Mouse (Mus musculus) heart, postnatal 0 days (tissue): ENCODE measurements around the gene Yeats4. TPM values are rescaled to one million over a fixed set of nuclear protein-coding genes. Genes with fewer than 3 reads are reported as not detected.

Experiments
- ATAC-seq: fragments of 200-750 bp; cut with Nextera tagmentation; 2 replicates; pipeline ENCODE4 v1.8.0; 2017; ENCODE audit warnings: low read depth, moderate number of reproducible peaks, moderate library complexity; ENCODE audit not compliant: insufficient read depth
- DNase-seq: peaks from one replicate; pipeline ENCODE4 v3.0.0-alpha.2; 2016; ENCODE audit warnings: low spot score
- H3K27ac ChIP-seq: fragments of 300-500 bp; sonication (generic); 2 replicates; pipeline ENCODE4 v1.5.1; 2014; ENCODE audit warnings: low read depth, mild to moderate bottlenecking
- H3K27me3 ChIP-seq: fragments of 300-500 bp; sonication (generic); 2 replicates; pipeline ENCODE4 v1.6.1; 2014; ENCODE audit warnings: low read length, mixed read lengths; ENCODE audit not compliant: control insufficient read depth, insufficient read depth
- H3K36me3 ChIP-seq: fragments of 300-500 bp; sonication (generic); replicated peaks from 2 replicates; pipeline ENCODE4 v1.6.1; 2014; ENCODE audit warnings: low read length, mixed read lengths; ENCODE audit not compliant: control insufficient read depth, insufficient read depth
- H3K4me1 ChIP-seq: fragments of 300-500 bp; sonication (generic); 2 replicates; pipeline ENCODE4 v1.6.1; 2014; ENCODE audit warnings: antibody characterized with exemption; ENCODE audit not compliant: control insufficient read depth, insufficient read depth
- H3K4me2 ChIP-seq: fragments of 300-500 bp; sonication (generic); 2 replicates; pipeline ENCODE4 v1.6.1; 2014; ENCODE audit warnings: low read depth, mild to moderate bottlenecking, low read length, moderate library complexity
- H3K4me3 ChIP-seq: fragments of 300-500 bp; sonication (generic); 2 replicates; pipeline ENCODE4 v1.5.1; 2014; ENCODE audit warnings: low read depth, low read length
- H3K9ac ChIP-seq: fragments of 300-500 bp; sonication (generic); replicated peaks from 2 replicates; pipeline ENCODE4 v1.6.1; 2014; ENCODE audit warnings: low read depth, low read length, mixed read lengths
- H3K9me3 ChIP-seq: fragments of 300-500 bp; sonication (generic); replicated peaks from 2 replicates; pipeline ENCODE4 v1.6.1; 2016; ENCODE audit warnings: low read length; ENCODE audit not compliant: control insufficient read depth
- CTCF ChIP-seq: IDR thresholded peaks from 2 replicates; pipeline ENCODE4 v1.5.1; 2016; ENCODE audit warnings: antibody characterized with exemption, control low read depth, low read depth
- EP300 ChIP-seq: IDR thresholded peaks from 2 replicates; pipeline ENCODE4 v1.6.1; 2016; ENCODE audit warnings: antibody characterized with exemption, low read depth
- WGBS: fragments of 180-500 bp; shearing (Covaris S2); extraction: QIAGEN DNeasy Blood & Tissue Kit; methylation state at CpG from one replicate; pipeline ENCODE4 v1.1.7; 2014; 5-methylcytosine and 5-hydroxymethylcytosine counted together
- polyA plus RNA-seq: library from polyadenylated mRNA; unstranded; fragments of >200 nt; fragmentation: Nextera tagmentation; extraction: Ambion mirVana; gene quantifications from 2 replicates; pipeline ENCODE4 v1.2.1, GENCODE M21; 2015
- total RNA-seq: library from RNA; depleted of rRNA; stranded (reverse); fragments of >200 nt; gene quantifications from 2 replicates; pipeline ENCODE4 v1.2.3, GENCODE M21; 2014; ENCODE audit warnings: low replicate concordance

Gene Yeats4
- total and polyA plus RNA-seq, 2 experiments from 2014 or later = 33.6 to 34.4 TPM

- Histone ChIP-seq H3K4me1 (peaks cover 6% of the 10 kb centered on the region; the same call in 1 of the 2 replicates), H3K36me3 (no peaks in the 10 kb centered on the region), H3K9me3 (no peaks in the 10 kb centered on the region), H3K9ac (no peak overlapping the region), H3K27ac (no peak overlapping the region), H3K27me3 (no peaks in the 10 kb centered on the region), H3K4me2 (no peak overlapping the region), H3K4me3 (no peak overlapping the region)
- WGBS = 41% methylated on average over 9 of the region's 9 CpGs
- DNase-seq = no peak
- ATAC-seq = peak; percentile 50; the same call in 1 of the 2 replicates
- TF ChIP-seq EP300 = no peak
- TF ChIP-seq CTCF = no peak
Observed at GRCm38 (mm10) chr10:117185399-117186089, 38.8 kb downstream of the Yeats4 start.

GRCm38 (mm10) chr10:117181098-117181497, 43.2 kb downstream of the Yeats4 start:
- H3K4me3 ChIP-seq = no peak overlapping the region
- H3K4me2 ChIP-seq = no peak overlapping the region
- ATAC-seq (peak; percentile 77), DNase-seq (peak; percentile 64)
- 22% methylated on average over 3 of the region's 3 CpGs for WGBS
- H3K9me3 ChIP-seq = no peaks in the 10 kb centered on the region
- H3K36me3 ChIP-seq = no peaks in the 10 kb centered on the region
- TF ChIP-seq CTCF (no peak), EP300 (no peak)
- peaks cover 6% of the 10 kb centered on the region; the same call in 1 of the 2 replicates for H3K4me1 ChIP-seq
- H3K9ac ChIP-seq = no peak overlapping the region
- H3K27me3 ChIP-seq = no peaks in the 10 kb centered on the region
- peak overlapping the region; percentile 47 for H3K27ac ChIP-seq

DNA sequence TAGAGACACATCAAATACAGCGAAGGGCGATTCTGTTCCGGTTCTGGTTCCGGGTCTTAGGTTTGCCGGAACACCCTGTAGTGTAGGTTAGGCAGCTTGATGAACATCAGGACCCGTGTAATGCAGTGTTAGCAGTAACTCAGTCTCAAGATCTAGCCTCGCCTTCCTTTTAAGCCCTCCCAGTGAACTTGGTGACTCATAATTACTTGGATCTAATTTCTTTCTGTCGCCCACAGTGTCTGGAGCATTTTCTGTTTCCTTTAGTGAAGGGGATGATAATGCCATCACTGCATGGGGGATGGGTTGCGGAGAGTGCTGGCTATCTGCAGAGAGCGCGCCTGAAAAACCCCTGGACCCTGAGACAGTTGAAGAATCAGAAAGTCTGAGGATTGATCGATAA, 49.7 kb downstream of the Yeats4 start:
- H3K4me2 ChIP-seq = 0 out of 2 replicates have a peak overlapping the region, but pooled peaks have one; percentile 17
- H3K27ac ChIP-seq = no peak overlapping the region
- H3K9me3 ChIP-seq = no peaks in the 10 kb centered on the region
- H3K9ac ChIP-seq = no peak overlapping the region
- no peaks in the 10 kb centered on the region for H3K27me3 ChIP-seq
- H3K4me3 ChIP-seq = no peak overlapping the region
- 58% methylated on average over 12 of the region's 12 CpGs for WGBS
- no peaks in the 10 kb centered on the region for H3K4me1 ChIP-seq
- ATAC-seq (peak; percentile 41; the same call in 1 of the 2 replicates), DNase-seq (peak; percentile 17)
- H3K36me3 ChIP-seq = no peaks in the 10 kb centered on the region
- TF ChIP-seq CTCF = no peak

DNA sequence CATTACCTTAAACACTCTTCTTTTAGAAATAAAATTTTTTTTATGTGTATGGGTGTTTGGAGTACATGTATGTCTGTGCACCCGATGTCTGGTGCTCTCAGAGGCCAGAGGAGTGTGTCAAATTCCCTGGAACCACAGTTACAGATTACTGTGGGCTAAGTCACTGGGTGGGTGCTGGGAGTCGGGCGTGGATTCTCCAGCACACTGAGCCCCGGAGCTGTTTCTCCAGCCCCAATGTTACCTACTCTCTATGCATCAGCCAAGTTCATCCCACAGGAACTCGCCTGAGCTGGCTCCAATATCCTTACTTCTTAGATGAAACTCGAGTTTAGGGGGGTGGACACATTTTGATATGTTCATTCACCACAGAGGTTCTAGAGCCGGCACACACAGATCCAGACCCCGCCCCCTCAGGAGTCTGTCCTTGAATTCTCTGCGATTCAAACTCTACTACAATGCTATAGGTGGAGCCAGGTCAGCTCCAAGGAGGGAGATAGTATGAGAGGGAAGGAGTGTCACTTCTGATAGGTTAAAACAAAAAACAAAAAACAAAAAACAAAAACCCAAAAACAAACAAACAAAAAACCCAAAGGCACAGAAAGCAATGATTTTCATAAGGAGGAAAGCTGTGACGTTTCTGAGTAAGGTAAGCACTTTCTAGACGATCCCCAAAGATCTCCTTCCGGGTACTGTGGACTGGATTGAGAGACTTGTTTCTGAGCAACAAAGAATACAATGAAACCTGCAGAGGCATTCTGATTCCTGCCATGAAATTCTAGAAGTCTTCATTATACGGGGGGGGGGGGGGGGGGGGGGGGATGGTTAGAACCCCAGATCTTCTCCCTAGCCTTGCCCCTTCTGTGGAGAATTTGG, 50.5 kb downstream of the Yeats4 start:
- Histone ChIP-seq H3K4me1 (no peaks in the 10 kb centered on the region), H3K9me3 (no peaks in the 10 kb centered on the region), H3K4me3 (no peak overlapping the region), H3K4me2 (peak overlapping the region; percentile 22; the same call in 1 of the 2 replicates), H3K27ac (no peak overlapping the region), H3K9ac (no peak overlapping the region), H3K36me3 (no peaks in the 10 kb centered on the region), H3K27me3 (no peaks in the 10 kb centered on the region)
- 47% methylated on average over 12 of the region's 13 CpGs for WGBS
- ATAC-seq (0 out of 2 replicates have a peak, but pooled peaks have one; percentile 36), DNase-seq (peak; percentile 14)
- TF ChIP-seq CTCF (no peak), EP300 (no peak)

DNA sequence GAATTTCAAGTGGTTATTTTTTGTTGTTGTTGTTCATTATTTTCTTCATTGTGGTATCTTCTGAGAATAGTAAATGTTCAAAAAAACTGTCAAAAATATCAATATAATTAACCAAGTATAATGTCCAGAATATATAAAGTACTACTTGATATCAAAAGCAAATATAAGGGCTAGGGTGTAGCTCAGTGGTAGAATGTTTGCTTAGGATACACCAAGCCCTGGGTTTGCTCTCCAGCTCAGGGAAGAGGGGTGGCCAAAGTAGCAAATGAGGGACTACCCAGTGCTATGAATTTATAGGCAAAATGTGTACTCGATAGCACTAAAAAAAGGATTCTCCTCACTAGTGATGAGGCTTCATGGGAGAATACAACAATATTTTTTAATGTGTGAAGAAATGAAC, 51.2 kb downstream of the Yeats4 start:
- Histone ChIP-seq H3K4me2 (no peak overlapping the region), H3K27ac (no peak overlapping the region), H3K9me3 (no peaks in the 10 kb centered on the region), H3K36me3 (no peaks in the 10 kb centered on the region), H3K9ac (no peak overlapping the region), H3K4me3 (no peak overlapping the region), H3K4me1 (no peaks in the 10 kb centered on the region), H3K27me3 (no peaks in the 10 kb centered on the region)
- no peak for TF ChIP-seq EP300
- no peak for TF ChIP-seq CTCF
- ATAC-seq (no peak), DNase-seq (no peak)
- WGBS = 90% methylated on average over 1 of the region's 1 CpGs
